Mouse (Mus musculus) urinary bladder, postnatal 14 days (tissue): ENCODE measurements at regions not wholly inside any gene's neighbourhood (a gene's known extent, or its start where the extent isn't known, plus 50 kb on each side); places are given as distances from the start of the nearest gene placed in this dataset.

Experiments used
- DNase-seq: peaks from one replicate; pipeline ENCODE4 v3.0.0; 2021; ENCODE audit warnings: low spot score

- no peak for DNase-seq
Observed at GRCm38 (mm10) chr19:57541693-57542314, 69.0 kb upstream of the Atrnl1 start.

- DNase-seq: no peak
Observed at GRCm38 (mm10) chr19:57542506-57542905, 68.3 kb upstream of the Atrnl1 start.

- DNase-seq: peak; percentile 11
Observed at GRCm38 (mm10) chr19:57543681-57544214, 67.1 kb upstream of the Atrnl1 start.

GRCm38 (mm10) chr19:57544229-57544879, 66.5 kb upstream of the Atrnl1 start:
- DNase-seq: no peak

GRCm38 (mm10) chr19:57545071-57545470, 65.8 kb upstream of the Atrnl1 start:
- DNase-seq: no peak

- peak; percentile 53 for DNase-seq
Observed at GRCm38 (mm10) chr19:57546039-57546438, 64.8 kb upstream of the Atrnl1 start.

GRCm38 (mm10) chr19:57546519-57546918, 64.3 kb upstream of the Atrnl1 start:
- DNase-seq: no peak

GRCm38 (mm10) chr19:57548093-57548492, 62.7 kb upstream of the Atrnl1 start:
- DNase-seq: no peak

- no peak for DNase-seq
Observed at GRCm38 (mm10) chr19:57548661-57549060, 62.2 kb upstream of the Atrnl1 start.

GRCm38 (mm10) chr19:57552964-57553740, 57.7 kb upstream of the Atrnl1 start:
- no peak for DNase-seq

- DNase-seq: no peak
Observed at GRCm38 (mm10) chr19:57554086-57554485, 56.7 kb upstream of the Atrnl1 start.

- no peak for DNase-seq
Observed at GRCm38 (mm10) chr19:57555313-57555712, 55.5 kb upstream of the Atrnl1 start.

- DNase-seq: no peak
Observed at GRCm38 (mm10) chr19:57558420-57558967, 52.3 kb upstream of the Atrnl1 start.

- no peak for DNase-seq
Observed at GRCm38 (mm10) chr19:57560757-57561156, 50.1 kb upstream of the Atrnl1 start.
